8 mouse cellular contexts compared by ENCODE assay signal in the genomic region with DNA sequence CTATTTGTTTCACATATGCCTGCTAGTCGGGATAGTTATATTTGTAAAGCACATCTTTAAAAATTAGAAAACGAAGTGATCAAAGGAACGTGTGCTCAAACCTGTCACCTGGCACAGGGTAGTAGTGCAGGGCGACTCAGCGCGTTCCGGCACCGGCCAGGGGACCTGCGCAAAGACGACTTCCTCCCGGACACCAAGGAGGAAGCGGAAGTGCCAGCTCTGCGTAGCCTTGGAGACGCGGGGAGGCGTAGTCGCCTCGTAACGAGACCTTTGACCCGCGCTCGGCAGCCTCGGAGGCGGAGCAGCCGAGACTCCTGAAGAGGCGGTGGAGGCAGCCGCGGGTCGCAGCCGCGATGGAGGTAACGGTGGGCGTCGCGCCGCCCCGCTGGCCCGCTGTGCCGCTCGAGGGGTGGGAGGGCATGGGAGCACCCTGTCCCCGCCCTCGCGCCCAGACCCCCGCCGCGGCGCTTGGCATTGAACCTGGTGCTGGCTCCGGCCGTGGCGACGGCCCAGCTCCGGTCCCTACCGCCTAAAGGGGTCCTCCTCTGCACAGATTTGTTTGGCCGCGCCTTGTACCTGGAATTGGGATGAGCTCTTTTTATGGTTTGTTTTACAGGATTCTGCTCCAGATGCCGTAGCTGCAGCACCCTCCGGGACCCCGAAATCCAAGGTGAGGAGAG. TPM values are rescaled to one million over a fixed set of nuclear protein-coding genes. Genes with fewer than 3 reads are reported as not detected.
DNase-seq lines count a peak whose midpoint lies in the region; ATAC-seq and TF ChIP-seq lines count a peak whose summit lies in the region.

A gene (plus strand): TSS at position 285 of the 680 bp plus-strand sequence.

- no peaks in the 10 kb centered on the region for H3K27me3 ChIP-seq in forebrain, embryonic 10.5 days (ENCODE audit: poor library complexity, severe bottlenecking)
- no peaks in the 10 kb centered on the region for H3K27me3 ChIP-seq in heart, embryonic 15.5 days
- no peaks in the 10 kb centered on the region for H3K27me3 ChIP-seq in liver, embryonic 14.5 days (ENCODE audit: control insufficient read depth, insufficient read depth, low read length)
- H3K27me3 ChIP-seq in neural tube, embryonic 11.5 days (ENCODE audit: control insufficient read depth, insufficient read depth, low read length), result no peaks in the 10 kb centered on the region
- H3K27me3 ChIP-seq in stomach, postnatal 0 days (ENCODE audit: control insufficient read depth, insufficient read depth, low read length), result no peaks in the 10 kb centered on the region

- peak; percentile 89 for DNase-seq in CD8-positive naive resting alpha-beta T cell, adult 2 months (ENCODE audit: low read depth in 2 of 2, low spot score in 2 of 2)
- peak; percentile 93 for DNase-seq in c-Kit-positive CD71-negative TER-119-negative erythroid progenitor cells, embryonic 14.5 days (ENCODE audit: low read depth)
- DNase-seq in forebrain, embryonic 10.5 days (ENCODE audit: extremely low spot score, low spot score), result peak; percentile 93
- peak; percentile 95 to 97 for DNase-seq in kidney, postnatal 25 days
- DNase-seq in liver, embryonic 14.5 days (ENCODE audit: low read depth in 3 of 3, low spot score in 3 of 3), result peak; percentile 87 to 90 (median 88)
- DNase-seq in neural tube, embryonic 11.5 days (ENCODE audit: low spot score), result peak; percentile 95
- peak; percentile 97 for DNase-seq in stomach, postnatal 0 days (ENCODE audit: low spot score)

- TF ChIP-seq CTCF in liver, embryonic 14.5 days (IDR thresholded peaks at IDR 0.05; ENCODE audit: low read depth), result peak; percentile 24; the same call in 1 of the 2 replicates
- TF ChIP-seq CTCF in stomach, postnatal 0 days (IDR thresholded peaks at IDR 0.05; ENCODE audit: low read depth), result peak; percentile 12; the same call in 1 of the 2 replicates

- peak within 1 kb of the TSS; percentile 65 for H3K4me2 ChIP-seq in heart, embryonic 15.5 days
- H3K4me2 ChIP-seq in liver, embryonic 14.5 days (ENCODE audit: low read depth), result peak within 1 kb of the TSS; percentile 84
- peak within 1 kb of the TSS; percentile 48 for H3K4me2 ChIP-seq in neural tube, embryonic 11.5 days (ENCODE audit: low read depth)
- H3K4me2 ChIP-seq in stomach, postnatal 0 days (replicated peaks; ENCODE audit: low read depth), result peak within 1 kb of the TSS; percentile 71

- peaks cover 24% of the 10 kb centered on the region for H3K36me3 ChIP-seq in forebrain, embryonic 10.5 days (replicated peaks)
- peaks cover 14% of the 10 kb centered on the region; the same call in 1 of the 2 replicates for H3K36me3 ChIP-seq in heart, embryonic 15.5 days
- no peaks in the 10 kb centered on the region; the same call in 1 of the 2 replicates for H3K36me3 ChIP-seq in liver, embryonic 14.5 days (replicated peaks; ENCODE audit: control insufficient read depth, insufficient read depth, low read depth)
- no peaks in the 10 kb centered on the region for H3K36me3 ChIP-seq in neural tube, embryonic 11.5 days (ENCODE audit: control insufficient read depth, insufficient read depth, low read length)
- peaks cover 6% of the 10 kb centered on the region; the same call in 1 of the 2 replicates for H3K36me3 ChIP-seq in stomach, postnatal 0 days (ENCODE audit: control insufficient read depth, insufficient read depth, low read length)

- H3K4me3 ChIP-seq in forebrain, embryonic 10.5 days, result peak within 1 kb of the TSS; percentile 89
- H3K4me3 ChIP-seq in heart, embryonic 15.5 days, result peak within 1 kb of the TSS; percentile 99
- peak within 1 kb of the TSS; percentile 74 to 97 for H3K4me3 ChIP-seq in liver, embryonic 14.5 days (ENCODE audit: insufficient read depth in 1 of 2, low read depth in 2 of 2, low read length in 2 of 2)
- H3K4me3 ChIP-seq in neural tube, embryonic 11.5 days (ENCODE audit: low read depth, low read length), result peak within 1 kb of the TSS; percentile 84
- peak within 1 kb of the TSS; percentile 64 for H3K4me3 ChIP-seq in stomach, postnatal 0 days (ENCODE audit: low read depth, low read length)

- H3K4me1 ChIP-seq in forebrain, embryonic 10.5 days, result peaks cover 14% of the 10 kb centered on the region
- H3K4me1 ChIP-seq in heart, embryonic 15.5 days (replicated peaks), result peaks cover 13% of the 10 kb centered on the region; the same call in 1 of the 2 replicates
- peaks cover 6 to 8% of the 10 kb centered on the region in 2 experiments for H3K4me1 ChIP-seq in liver, embryonic 14.5 days (replicated peaks; ENCODE audit: control insufficient read depth in 2 of 2, insufficient read depth in 2 of 2, low read length in 1 of 2)
- no peaks in the 10 kb centered on the region for H3K4me1 ChIP-seq in neural tube, embryonic 11.5 days (ENCODE audit: control insufficient read depth, insufficient read depth, low read length)
- no peaks in the 10 kb centered on the region for H3K4me1 ChIP-seq in stomach, postnatal 0 days (replicated peaks; ENCODE audit: control insufficient read depth, insufficient read depth)

- peak within 1 kb of the TSS; percentile 92 for H3K27ac ChIP-seq in forebrain, embryonic 10.5 days
- peak within 1 kb of the TSS; percentile 83 for H3K27ac ChIP-seq in heart, embryonic 15.5 days
- H3K27ac ChIP-seq in liver, embryonic 14.5 days, result no peak within 1 kb of the TSS; the same call in 1 of the 2 replicates
- H3K27ac ChIP-seq in neural tube, embryonic 11.5 days (ENCODE audit: low read depth, low read length), result no peak within 1 kb of the TSS
- peak within 1 kb of the TSS; percentile 92 for H3K27ac ChIP-seq in stomach, postnatal 0 days (replicated peaks)

- peak; percentile 97 for ATAC-seq in heart, embryonic 15.5 days (replicated peaks; ENCODE audit: insufficient number of reproducible peaks, insufficient read depth, low FRiP score, low read depth)
- peak; percentile 98 for ATAC-seq in liver, embryonic 14.5 days (ENCODE audit: insufficient read depth)
- ATAC-seq in neural tube, embryonic 11.5 days (ENCODE audit: insufficient read depth, low FRiP score, low TSS enrichment), result peak; percentile 100
- ATAC-seq in stomach, postnatal 0 days (ENCODE audit: low FRiP score, low TSS enrichment), result peak; percentile 99

- H3K9me3 ChIP-seq in forebrain, embryonic 10.5 days, result no peaks in the 10 kb centered on the region
- H3K9me3 ChIP-seq in heart, embryonic 15.5 days (replicated peaks), result no peaks in the 10 kb centered on the region
- no peaks in the 10 kb centered on the region for H3K9me3 ChIP-seq in liver, embryonic 14.5 days (ENCODE audit: control insufficient read depth, low read length)
- no peaks in the 10 kb centered on the region for H3K9me3 ChIP-seq in neural tube, embryonic 11.5 days (ENCODE audit: control insufficient read depth, low read length)
- H3K9me3 ChIP-seq in stomach, postnatal 0 days (ENCODE audit: control insufficient read depth, low read length), result no peaks in the 10 kb centered on the region

- under 1% methylated on average over 58 of the region's 58 CpGs for WGBS in forebrain, embryonic 10.5 days
- WGBS in heart, embryonic 15.5 days, result under 1% methylated on average over 58 of the region's 58 CpGs
- WGBS in liver, embryonic 14.5 days (ENCODE audit: insufficient replicate concordance), result under 1% methylated on average over 58 of the region's 58 CpGs
- WGBS in neural tube, embryonic 11.5 days, result under 1% methylated on average over 52 of the region's 58 CpGs
- under 1% methylated on average over 57 of the region's 58 CpGs for WGBS in stomach, postnatal 0 days

- peak within 1 kb of the TSS; percentile 90 for H3K9ac ChIP-seq in heart, embryonic 15.5 days
- peak within 1 kb of the TSS; percentile 95 for H3K9ac ChIP-seq in liver, embryonic 14.5 days (replicated peaks)
- peak within 1 kb of the TSS; percentile 74 for H3K9ac ChIP-seq in neural tube, embryonic 11.5 days (ENCODE audit: low read length)
- peak within 1 kb of the TSS; percentile 89 for H3K9ac ChIP-seq in stomach, postnatal 0 days (ENCODE audit: low read length)

- TF ChIP-seq EP300 in liver, embryonic 14.5 days (IDR thresholded peaks at IDR 0.05; ENCODE audit: low read depth), result no peak
- TF ChIP-seq EP300 in stomach, postnatal 0 days (optimal IDR thresholded peaks at IDR 0.05), result no peak

RNA-seq across cellular contexts. Expression of the gene that starts here (rescaled TPM):
- 46.1 and 52.5 TPM in 2 replicates for polyA plus RNA-seq in forebrain, embryonic 10.5 days (2016; fragmentation: Nextera tagmentation; extraction: Ambion mirVana)
- 36.4 and 46.3 TPM in 2 replicates for polyA plus RNA-seq in heart, embryonic 15.5 days (2015; fragmentation: Nextera tagmentation; extraction: Ambion mirVana)
- polyA plus RNA-seq in liver, embryonic 14.5 days (2012; rRNA removed), result 5.8 and 9.4 TPM in 2 replicates
- 20.1 and 20.6 TPM in 2 replicates for polyA plus RNA-seq in liver, embryonic 14.5 days (2014; fragmentation: Nextera tagmentation; extraction: Ambion mirVana)
- 39.0 and 40.5 TPM in 2 replicates for polyA plus RNA-seq in neural tube, embryonic 11.5 days (2014; fragmentation: Nextera tagmentation; extraction: Ambion mirVana)
- polyA plus RNA-seq in stomach, postnatal 0 days (2015; fragmentation: Nextera tagmentation; extraction: Ambion mirVana), result 49.7 and 65.7 TPM in 2 replicates

Comparison
In these comparisons a context has a peak if more than half of its experiments do, and no peak if none do; other contexts are left out.
1. H3K27ac ChIP-seq: peak in forebrain, embryonic 10.5 days (single experiment), heart, embryonic 15.5 days (single experiment) and stomach, postnatal 0 days (single experiment); none in liver, embryonic 14.5 days (single experiment) and neural tube, embryonic 11.5 days (single experiment).
2. Peak in every context shown above with its lines, with median percentiles within 50 percentile points of each other: DNase-seq, H3K4me3 ChIP-seq, ATAC-seq, H3K4me2 ChIP-seq and H3K9ac ChIP-seq.